Mouse (Mus musculus) ES-Bruce4 (cell line): ENCODE measurements around the gene Col28a1. TPM values are rescaled to one million over a fixed set of nuclear protein-coding genes. Genes with fewer than 3 reads are reported as not detected.

Experiments used
- H3K27ac ChIP-seq: 2 replicates; pipeline ENCODE4 v1.5.1; 2012; ENCODE audit warnings: low read length, inconsistent platforms; ENCODE audit not compliant: insufficient read depth
- H3K27me3 ChIP-seq: 2 replicates; pipeline ENCODE4 v1.6.1; 2012; ENCODE audit warnings: mild to moderate bottlenecking, low read length, inconsistent platforms; ENCODE audit not compliant: control insufficient read depth, poor library complexity, insufficient read depth, severe bottlenecking
- H3K36me3 ChIP-seq: 2 replicates; pipeline ENCODE4 v1.6.1; 2012; ENCODE audit warnings: inconsistent platforms, mild to moderate bottlenecking, low read length, moderate library complexity; ENCODE audit not compliant: control insufficient read depth, poor library complexity, insufficient read depth, severe bottlenecking
- H3K4me1 ChIP-seq: one replicate; pipeline ENCODE4 v1.8.1; 2011; ENCODE audit warnings: low read length; ENCODE audit not compliant: control insufficient read depth, insufficient read depth
- H3K4me3 ChIP-seq: 2 replicates; pipeline ENCODE4 v1.5.1; 2011; ENCODE audit warnings: low read depth, mild to moderate bottlenecking, low read length
- H3K9ac ChIP-seq: 2 replicates; pipeline ENCODE4 v1.6.1; 2012; ENCODE audit warnings: low read depth, mild to moderate bottlenecking, inconsistent platforms; ENCODE audit not compliant: poor library complexity, severe bottlenecking
- H3K9me3 ChIP-seq: replicated peaks from 2 replicates; pipeline ENCODE4 v1.6.1; 2012; ENCODE audit warnings: mild to moderate bottlenecking, low read length, inconsistent platforms; ENCODE audit not compliant: control insufficient read depth, poor library complexity, insufficient read depth, severe bottlenecking
- CTCF ChIP-seq: IDR thresholded peaks from one replicate; pipeline ENCODE4 v1.8.1; 2011; ENCODE audit warnings: low read depth, low read length
- EP300 ChIP-seq: IDR thresholded peaks from 2 replicates; pipeline ENCODE4 v1.6.1; 2011; ENCODE audit warnings: low read depth, low read length; ENCODE audit not compliant: insufficient read depth
- POLR2A ChIP-seq: IDR thresholded peaks from one replicate; pipeline ENCODE4 v1.8.1; 2011; ENCODE audit warnings: low read length; ENCODE audit not compliant: insufficient read depth
- polyA plus RNA-seq: library from polyadenylated mRNA; stranded (reverse); fragments of >200 nt; gene quantifications from 2 replicates; pipeline ENCODE4 v1.2.4, GENCODE M21; 2011; ENCODE audit warnings: low read depth; ENCODE audit not compliant: missing spikeins, insufficient read depth, insufficient read length

Col28a1 gene
- polyA plus RNA-seq, 1 experiment, result not detected

- Histone ChIP-seq H3K4me3 (no peak overlapping the region), H3K27me3 (no peaks in the 10 kb centered on the region), H3K9me3 (no peaks in the 10 kb centered on the region; the same call in 1 of the 2 replicates), H3K27ac (no peak overlapping the region), H3K4me1 (no peaks in the 10 kb centered on the region), H3K9ac (no peak overlapping the region), H3K36me3 (no peaks in the 10 kb centered on the region)
- no peak for TF ChIP-seq CTCF
- TF ChIP-seq EP300, result no peak
- TF ChIP-seq POLR2A, result no peak
Measured at GRCm38 (mm10) chr6:8105870-8106706, 86.3 kb downstream of the Col28a1 start.

GRCm38 (mm10) chr6:8101224-8101623, 91.2 kb downstream of the Col28a1 start:
- Histone ChIP-seq H3K9ac (no peak overlapping the region), H3K27me3 (no peaks in the 10 kb centered on the region), H3K4me1 (no peaks in the 10 kb centered on the region), H3K9me3 (no peaks in the 10 kb centered on the region), H3K4me3 (no peak overlapping the region), H3K27ac (no peak overlapping the region), H3K36me3 (no peaks in the 10 kb centered on the region)
- TF ChIP-seq CTCF, result no peak
- no peak for TF ChIP-seq POLR2A
- TF ChIP-seq EP300, result no peak

- Histone ChIP-seq H3K27me3 (no peaks in the 10 kb centered on the region), H3K4me1 (no peaks in the 10 kb centered on the region), H3K27ac (no peak overlapping the region), H3K36me3 (no peaks in the 10 kb centered on the region), H3K9me3 (no peaks in the 10 kb centered on the region), H3K4me3 (no peak overlapping the region), H3K9ac (no peak overlapping the region)
- TF ChIP-seq POLR2A (no peak), CTCF (no peak), EP300 (no peak)
Measured at GRCm38 (mm10) chr6:8095856-8096255, 96.6 kb downstream of the Col28a1 start.

GRCm38 (mm10) chr6:8094160-8094953, 98.1 kb downstream of the Col28a1 start:
- H3K27me3 ChIP-seq, result no peaks in the 10 kb centered on the region
- H3K4me3 ChIP-seq, result no peak overlapping the region
- no peak overlapping the region for H3K27ac ChIP-seq
- no peak for TF ChIP-seq POLR2A
- TF ChIP-seq CTCF, result no peak
- TF ChIP-seq EP300, result no peak
- H3K4me1 ChIP-seq, result no peaks in the 10 kb centered on the region
- no peak overlapping the region for H3K9ac ChIP-seq
- H3K9me3 ChIP-seq, result no peaks in the 10 kb centered on the region
- no peaks in the 10 kb centered on the region for H3K36me3 ChIP-seq

- no peak overlapping the region for H3K27ac ChIP-seq
- no peak overlapping the region for H3K9ac ChIP-seq
- H3K4me3 ChIP-seq, result no peak overlapping the region
- H3K9me3 ChIP-seq, result no peaks in the 10 kb centered on the region
- no peaks in the 10 kb centered on the region for H3K27me3 ChIP-seq
- H3K4me1 ChIP-seq, result no peaks in the 10 kb centered on the region
- no peaks in the 10 kb centered on the region for H3K36me3 ChIP-seq
- no peak for TF ChIP-seq EP300
- TF ChIP-seq CTCF, result no peak
Measured at GRCm38 (mm10) chr6:8093556-8093955, 98.9 kb downstream of the Col28a1 start.

GRCm38 (mm10) chr6:8086847-8087246, 105.6 kb downstream of the Col28a1 start:
- H3K4me1 ChIP-seq, result no peaks in the 10 kb centered on the region

More at GRCm38 (mm10) chr6:8086847-8087246, 105.6 kb downstream of the Col28a1 start:
- H3K27me3 ChIP-seq, result no peaks in the 10 kb centered on the region
- no peak overlapping the region for H3K9ac ChIP-seq
- no peak overlapping the region for H3K27ac ChIP-seq
- H3K36me3 ChIP-seq, result no peaks in the 10 kb centered on the region
- TF ChIP-seq EP300 (no peak), CTCF (peak; percentile 40)
- no peak overlapping the region for H3K4me3 ChIP-seq
- H3K9me3 ChIP-seq, result no peaks in the 10 kb centered on the region
